Mouse (Mus musculus) mature B cell (primary cell): Measurements from ENCODE around the gene Extl2.

Source experiments
- in situ Hi-C: fragments of 300-500 bp; cut with MboI; formaldehyde crosslinking; loops from 2 replicates; pipeline ENCODE4 v1.14.3; 2019

Gene Extl2

GRCm38 (mm10) chr3:116007941-116008440, 729 bp downstream of the Extl2 start:
- in situ Hi-C loops, result no loop called here

DNA sequence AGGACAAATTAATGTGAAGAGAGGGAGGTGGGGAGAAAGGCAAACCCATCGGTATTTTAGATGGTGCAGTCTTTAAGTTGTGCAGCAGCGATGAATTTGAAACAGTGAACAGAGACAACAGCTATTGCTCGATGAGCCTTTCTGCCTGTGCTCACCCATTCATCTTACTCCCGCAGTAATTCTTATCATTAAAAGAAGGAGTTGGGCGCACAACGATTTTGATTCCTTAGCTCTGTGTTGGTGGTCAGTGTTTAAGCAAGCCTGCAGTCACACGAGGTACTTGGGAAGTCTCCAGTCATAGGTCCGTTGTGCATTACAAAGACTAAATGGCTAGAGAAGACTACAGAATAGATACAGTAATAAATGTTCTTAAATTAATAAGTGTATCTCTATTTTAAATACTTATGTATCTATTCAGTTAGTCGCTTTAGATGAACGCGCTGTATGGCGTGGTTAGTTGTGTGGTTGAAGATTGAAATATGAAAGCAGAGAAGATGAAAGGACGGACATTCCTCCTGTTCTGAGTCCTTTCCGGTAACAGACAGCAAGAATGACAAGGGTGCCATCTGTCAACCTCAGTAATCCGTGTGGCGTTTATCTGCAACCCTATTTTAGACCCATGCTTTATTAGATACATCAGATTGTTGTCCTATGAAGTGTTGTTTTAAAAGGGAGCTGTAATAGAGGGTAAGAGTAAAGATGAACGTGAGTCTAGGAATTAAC, 2.5 kb downstream of the Extl2 start:
- in situ Hi-C loops, result no loop called here

GRCm38 (mm10) chr3:116014901-116015300, 7.6 kb downstream of the Extl2 start:
- in situ Hi-C loops, result no loop called here

GRCm38 (mm10) chr3:116016116-116016515, 8.9 kb downstream of the Extl2 start:
- in situ Hi-C loops, result no loop called here

GRCm38 (mm10) chr3:116018606-116019005, 11.3 kb downstream of the Extl2 start:
- in situ Hi-C loops, result no loop called here

DNA sequence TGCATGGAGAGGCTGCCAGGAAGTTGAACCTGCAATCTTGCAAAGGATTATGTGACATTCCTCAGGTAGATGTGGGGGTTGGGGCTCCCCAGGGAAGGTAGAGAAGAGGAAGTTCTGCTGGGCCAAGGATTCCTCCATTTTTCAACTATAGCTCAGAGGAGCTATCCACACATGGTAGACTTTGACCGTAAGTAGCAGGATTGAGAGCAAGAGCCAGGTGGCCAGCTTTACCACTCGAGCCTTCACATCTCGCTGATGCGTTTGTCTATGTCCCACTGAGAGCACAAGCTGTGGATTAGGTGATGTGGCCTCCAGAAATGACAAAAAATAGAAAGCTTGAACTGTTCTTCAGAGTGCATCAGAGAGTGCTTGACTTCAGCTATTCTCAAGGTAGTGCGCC, 11.9 kb downstream of the Extl2 start:
- in situ Hi-C loops, result no loop called here

DNA sequence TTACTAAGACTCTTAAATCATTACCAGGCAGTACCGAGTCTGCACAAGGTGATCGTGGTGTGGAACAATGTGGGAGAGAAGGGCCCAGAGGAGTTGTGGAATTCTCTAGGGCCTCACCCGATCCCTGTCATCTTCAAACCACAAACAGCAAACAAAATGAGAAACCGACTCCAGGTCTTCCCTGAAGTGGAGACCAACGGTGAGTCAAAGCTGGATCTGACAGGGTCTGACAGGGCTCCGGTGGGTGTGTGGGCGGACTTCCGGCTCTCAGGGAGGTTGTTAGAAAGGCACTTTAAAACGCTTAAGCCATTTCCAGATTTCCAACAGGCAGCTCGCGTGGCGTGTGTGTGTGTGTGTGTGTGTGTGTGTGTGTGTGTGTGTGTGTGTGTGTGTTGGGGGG, 17.0 kb downstream of the Extl2 start:
- in situ Hi-C loops, result no loop called here

- in situ Hi-C loops, result no loop called here
Observed at GRCm38 (mm10) chr3:116024669-116025068, 17.4 kb downstream of the Extl2 start.

- in situ Hi-C loops, result no loop called here
Observed at GRCm38 (mm10) chr3:116025701-116026100, 18.4 kb downstream of the Extl2 start.

GRCm38 (mm10) chr3:116026996-116027395, 19.7 kb downstream of the Extl2 start:
- in situ Hi-C loops, result no loop called here

DNA sequence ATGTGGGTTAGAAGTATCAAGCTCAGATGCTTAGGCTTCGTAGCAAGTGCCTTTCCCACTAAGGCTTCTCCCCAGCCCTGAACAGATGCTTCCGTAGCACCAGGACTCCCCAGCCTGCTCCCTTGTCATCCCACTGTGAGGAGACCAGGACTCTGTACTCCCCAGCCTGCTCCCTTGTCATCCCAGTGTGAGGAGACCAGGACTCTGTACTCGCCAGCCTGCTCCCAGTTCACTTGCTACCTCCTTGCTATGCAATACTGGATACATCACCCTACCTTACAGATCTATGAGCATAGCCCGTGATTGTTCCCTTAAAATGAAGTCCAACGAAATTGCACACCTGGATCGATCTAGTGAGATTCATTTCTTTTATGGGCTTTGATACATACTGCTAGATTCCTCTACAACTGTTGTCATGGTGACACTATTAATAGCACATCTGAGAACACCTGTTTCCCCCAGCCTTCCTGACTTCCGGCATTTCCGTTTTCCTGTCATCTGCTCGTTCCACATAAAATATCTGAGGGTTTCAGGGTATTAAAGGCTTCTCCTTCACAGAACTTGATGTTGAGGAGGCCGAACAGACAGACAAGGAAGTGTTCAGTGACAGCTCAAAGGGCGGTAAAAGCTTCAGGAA, 23.0 kb downstream of the Extl2 start:
- in situ Hi-C loops, result no loop called here

GRCm38 (mm10) chr3:116033218-116033870, 26.1 kb downstream of the Extl2 start:
- in situ Hi-C loops, result no loop called here

DNA sequence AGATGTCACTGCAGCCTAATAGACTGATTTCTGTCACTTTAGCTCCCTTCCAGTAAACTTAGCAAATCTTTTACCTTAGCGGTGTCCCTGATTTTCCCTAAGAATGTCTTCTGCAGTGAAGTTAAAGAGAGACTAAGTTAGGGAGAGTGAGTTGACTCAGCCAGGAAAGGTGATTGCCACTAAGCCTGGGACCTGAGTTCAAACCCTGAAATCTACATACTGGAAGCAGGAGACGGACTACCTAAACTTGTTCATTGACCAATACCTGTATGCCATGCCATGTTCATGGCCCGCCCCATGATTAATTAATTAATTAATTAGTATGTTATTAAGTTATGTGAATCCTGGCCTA, 26.6 kb downstream of the Extl2 start:
- in situ Hi-C loops, result no loop called here

GRCm38 (mm10) chr3:116040776-116041175, 33.5 kb downstream of the Extl2 start:
- in situ Hi-C loops, result no loop called here

DNA sequence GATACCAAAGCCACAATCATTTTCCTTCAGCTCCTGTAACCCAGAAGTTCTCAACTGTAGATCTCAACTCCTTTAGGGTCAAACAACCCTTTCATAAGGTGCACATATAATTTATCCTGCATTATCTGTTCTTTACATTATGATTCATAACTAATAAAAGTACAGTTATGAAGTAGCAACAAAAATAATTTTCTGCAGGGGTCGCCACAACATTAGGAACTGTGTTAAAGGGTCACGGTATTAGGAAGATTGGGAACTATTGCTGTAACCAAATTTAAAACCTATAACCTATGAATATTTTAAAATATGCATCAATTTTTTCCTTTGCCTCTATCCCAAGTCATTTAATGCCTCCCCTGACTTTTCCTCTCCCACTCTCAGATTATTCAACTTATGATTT, 38.7 kb downstream of the Extl2 start:
- in situ Hi-C loops, result no loop called here

DNA sequence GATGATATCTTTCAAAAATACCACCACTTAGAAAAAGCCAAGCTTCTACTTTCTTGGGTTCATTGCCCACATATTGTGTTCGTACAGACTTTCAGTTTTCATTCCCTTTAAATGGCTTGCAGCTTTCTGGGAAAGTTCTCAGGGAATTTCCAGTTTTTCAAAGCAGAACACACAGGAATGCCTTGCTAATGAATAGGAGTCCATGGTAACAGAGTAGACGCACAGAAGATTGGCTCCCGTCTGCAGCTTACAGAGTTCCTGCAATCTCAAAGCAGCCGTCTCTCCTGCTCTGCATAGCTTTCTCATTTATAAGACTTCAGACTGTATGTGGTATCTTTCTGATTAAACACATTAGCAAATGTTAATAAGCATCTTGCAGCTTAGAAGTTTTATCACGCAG, 39.8 kb downstream of the Extl2 start:
- in situ Hi-C loops, result no loop called here

- in situ Hi-C loops, result no loop called here
Observed at GRCm38 (mm10) chr3:116057078-116057477, 49.8 kb downstream of the Extl2 start.

DNA sequence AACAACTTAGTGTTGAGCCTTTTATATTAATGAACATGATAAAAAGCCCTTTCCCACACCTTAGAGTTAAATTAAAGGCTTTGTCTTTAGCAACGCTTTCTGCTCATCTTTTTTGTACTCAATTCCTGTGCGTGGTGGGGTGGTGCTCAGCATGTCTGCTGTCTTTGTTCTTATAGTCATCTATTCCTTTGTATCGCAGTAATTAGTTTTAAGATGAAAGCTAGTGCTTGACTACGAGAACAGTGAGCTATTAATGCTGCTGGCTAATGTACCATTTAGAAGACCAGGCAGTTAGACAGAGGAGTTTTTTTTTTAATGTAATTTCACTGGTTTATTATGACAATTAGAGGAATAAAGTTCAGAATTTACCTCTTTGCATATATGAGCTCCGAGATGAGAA, 53.1 kb downstream of the Extl2 start:
- in situ Hi-C loops, result no loop called here

DNA sequence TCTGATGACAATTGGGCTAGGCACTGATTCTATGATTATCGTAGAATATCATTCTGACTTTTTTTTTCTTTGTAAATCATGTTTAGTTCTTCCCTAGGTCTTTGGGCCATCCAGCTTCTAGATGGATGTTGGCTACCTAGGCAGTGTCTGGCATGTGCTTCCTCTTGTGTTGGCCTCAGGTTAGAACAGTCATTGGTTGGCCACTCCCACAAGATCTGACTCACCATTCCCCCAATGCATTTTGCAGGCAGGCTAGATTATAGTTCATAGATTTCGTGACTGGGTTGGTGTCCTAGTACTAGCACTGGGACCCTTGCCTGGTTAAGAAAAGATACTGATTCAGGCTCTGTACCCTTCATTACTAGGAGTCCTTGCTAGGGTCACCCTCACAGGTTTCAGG, 54.9 kb downstream of the Extl2 start:
- in situ Hi-C loops, result no loop called here

GRCm38 (mm10) chr3:116072584-116072983, 65.3 kb downstream of the Extl2 start:
- in situ Hi-C loops, result no loop called here

- in situ Hi-C loops, result no loop called here
Observed at GRCm38 (mm10) chr3:116076739-116077138, 69.5 kb downstream of the Extl2 start.

- in situ Hi-C loops, result no loop called here
Observed at GRCm38 (mm10) chr3:116078490-116078889, 71.2 kb downstream of the Extl2 start.
